Mouse (Mus musculus): ENCODE measurements around the gene Atg7.

GRCm38 (mm10) chr6:114880798-114881197 lies 237.9 kb downstream of the Atg7 start:
- TF ChIP-seq CTCF (IDR thresholded peaks at IDR 0.05; ENCODE audit: low read depth) (no peak), EP300 (IDR thresholded peaks at IDR 0.05; ENCODE audit: low read depth) (no peak)
